Mouse (Mus musculus): Measurements from ENCODE around the gene Sapcd1. TPM values are rescaled to one million over a fixed set of nuclear protein-coding genes. Genes with fewer than 3 reads are reported as not detected.
"Not testable (repeated sequence)": the region's sequence is repeated elsewhere in the genome, so short reads cannot be mapped to it uniquely, and the experiment has no call there.

Sapcd1 gene
- polyA plus RNA-seq, 1 experiment from 2014 or later: 3.0 TPM

DNA sequence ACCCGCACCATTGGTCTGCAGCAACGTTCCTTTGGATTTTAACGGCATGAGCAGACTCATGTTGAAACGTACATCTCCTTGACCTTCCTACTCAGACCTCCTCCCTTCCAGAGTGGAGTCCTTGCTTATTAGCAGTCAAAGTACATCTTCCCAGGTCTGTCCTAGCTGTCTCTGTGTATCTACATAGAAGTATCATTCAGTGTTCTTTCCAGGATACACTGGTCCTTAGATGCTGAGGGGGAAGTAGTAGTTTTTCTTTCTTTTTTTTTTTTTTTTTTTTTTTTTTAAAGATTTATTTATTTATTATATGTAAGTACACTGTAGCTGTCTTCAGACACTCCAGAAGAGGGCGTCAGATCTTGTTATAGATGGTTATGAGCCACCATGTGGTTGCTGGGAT, 21.9 kb downstream of the Sapcd1 start:
- H3K9ac ChIP-seq (ENCODE audit: low read length); H3K4me2 ChIP-seq (ENCODE audit: low read depth, low read length); H3K9me3 ChIP-seq (replicated peaks; ENCODE audit: control insufficient read depth, low read length); H3K4me3 ChIP-seq (ENCODE audit: low read length); ATAC-seq (replicated peaks; ENCODE audit: extremely low read depth, insufficient read depth, low FRiP score); H3K27me3 ChIP-seq (ENCODE audit: control insufficient read depth, insufficient read depth, low read length); H3K27ac ChIP-seq (ENCODE audit: low read length): not testable (repeated sequence)
- WGBS: 98% methylated on average over 4 of the region's 5 CpGs
- Histone ChIP-seq H3K36me3 (ENCODE audit: control insufficient read depth, insufficient read depth) (peaks cover 38% of the 10 kb centered on the region), H3K4me1 (ENCODE audit: control insufficient read depth, insufficient read depth, low read length) (peaks cover 19% of the 10 kb centered on the region)

DNA sequence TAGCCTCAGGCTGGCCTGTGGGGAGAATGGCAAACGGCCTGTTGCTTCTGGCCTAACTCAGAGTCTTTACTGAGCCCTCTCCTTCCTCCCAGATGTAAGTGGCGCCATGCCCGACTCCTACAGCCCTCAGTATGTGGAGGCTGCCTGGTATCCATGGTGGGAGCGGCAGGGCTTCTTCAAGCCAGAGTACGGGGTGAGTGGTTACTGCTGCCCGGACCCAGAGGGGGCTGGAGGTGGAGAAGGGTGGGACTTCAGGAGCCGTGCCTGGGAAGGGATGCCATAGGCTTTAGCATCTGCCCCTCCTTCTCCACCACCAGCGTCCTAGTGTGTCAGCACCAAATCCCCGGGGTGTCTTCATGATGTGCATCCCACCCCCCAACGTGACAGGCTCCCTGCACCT, 22.7 kb downstream of the Sapcd1 start:
- peaks cover 32% of the 10 kb centered on the region for H3K36me3 ChIP-seq (ENCODE audit: control insufficient read depth, insufficient read depth)
- no peak overlapping the region for H3K27ac ChIP-seq (ENCODE audit: low read length)
- WGBS: 89% methylated on average over 10 of the region's 10 CpGs
- H3K27me3 ChIP-seq (ENCODE audit: control insufficient read depth, insufficient read depth, low read length): no peaks in the 10 kb centered on the region
- no peak overlapping the region for H3K4me2 ChIP-seq (ENCODE audit: low read depth, low read length)
- no peak overlapping the region for H3K9ac ChIP-seq (ENCODE audit: low read length)
- no peak for ATAC-seq (replicated peaks; ENCODE audit: extremely low read depth, insufficient read depth, low FRiP score)
- no peak overlapping the region for H3K4me3 ChIP-seq (ENCODE audit: low read length)
- H3K4me1 ChIP-seq (ENCODE audit: control insufficient read depth, insufficient read depth, low read length): peaks cover 19% of the 10 kb centered on the region
- no peaks in the 10 kb centered on the region for H3K9me3 ChIP-seq (replicated peaks; ENCODE audit: control insufficient read depth, low read length)

DNA sequence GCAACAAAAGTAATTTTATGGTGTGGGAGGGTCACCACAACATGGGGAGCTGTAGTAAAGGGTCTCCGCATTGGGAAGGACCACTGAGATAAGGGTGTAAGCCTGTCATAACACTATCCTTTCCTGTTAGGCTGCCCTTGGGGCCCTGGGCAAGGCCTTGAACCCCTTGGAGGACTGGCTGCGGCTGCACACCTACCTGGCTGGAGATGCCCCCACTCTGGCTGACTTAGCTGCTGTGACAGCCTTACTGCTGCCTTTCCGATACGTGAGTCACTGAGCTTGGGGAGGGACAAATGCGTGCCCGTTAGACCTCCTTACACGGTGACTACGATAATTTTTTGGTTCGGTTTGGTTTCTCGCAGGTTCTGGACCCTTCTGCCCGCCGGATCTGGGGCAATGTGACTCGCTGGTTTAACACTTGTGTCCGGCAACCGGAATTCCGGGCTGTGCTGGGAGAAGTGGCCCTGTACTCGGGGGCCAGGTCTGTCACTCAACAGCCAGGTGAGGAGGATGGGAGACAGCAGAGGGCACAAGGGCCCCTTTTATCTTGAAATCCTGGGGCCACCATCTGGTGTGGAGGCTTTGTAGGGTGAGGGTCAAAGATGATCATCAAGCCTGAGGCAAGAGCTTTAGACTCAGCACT, 23.6 kb downstream of the Sapcd1 start:
- H3K36me3 ChIP-seq (ENCODE audit: control insufficient read depth, insufficient read depth): peaks cover 28% of the 10 kb centered on the region
- 92% methylated on average over 17 of the region's 17 CpGs for WGBS
- no peak for ATAC-seq (replicated peaks; ENCODE audit: extremely low read depth, insufficient read depth, low FRiP score)
- H3K4me3 ChIP-seq (ENCODE audit: low read length): no peak overlapping the region
- no peak overlapping the region for H3K27ac ChIP-seq (ENCODE audit: low read length)
- H3K9me3 ChIP-seq (replicated peaks; ENCODE audit: control insufficient read depth, low read length): no peaks in the 10 kb centered on the region
- no peak overlapping the region for H3K4me2 ChIP-seq (ENCODE audit: low read depth, low read length)
- no peak overlapping the region for H3K9ac ChIP-seq (ENCODE audit: low read length)
- H3K27me3 ChIP-seq (ENCODE audit: control insufficient read depth, insufficient read depth, low read length): no peaks in the 10 kb centered on the region
- H3K4me1 ChIP-seq (ENCODE audit: control insufficient read depth, insufficient read depth, low read length): peaks cover 28% of the 10 kb centered on the region

DNA sequence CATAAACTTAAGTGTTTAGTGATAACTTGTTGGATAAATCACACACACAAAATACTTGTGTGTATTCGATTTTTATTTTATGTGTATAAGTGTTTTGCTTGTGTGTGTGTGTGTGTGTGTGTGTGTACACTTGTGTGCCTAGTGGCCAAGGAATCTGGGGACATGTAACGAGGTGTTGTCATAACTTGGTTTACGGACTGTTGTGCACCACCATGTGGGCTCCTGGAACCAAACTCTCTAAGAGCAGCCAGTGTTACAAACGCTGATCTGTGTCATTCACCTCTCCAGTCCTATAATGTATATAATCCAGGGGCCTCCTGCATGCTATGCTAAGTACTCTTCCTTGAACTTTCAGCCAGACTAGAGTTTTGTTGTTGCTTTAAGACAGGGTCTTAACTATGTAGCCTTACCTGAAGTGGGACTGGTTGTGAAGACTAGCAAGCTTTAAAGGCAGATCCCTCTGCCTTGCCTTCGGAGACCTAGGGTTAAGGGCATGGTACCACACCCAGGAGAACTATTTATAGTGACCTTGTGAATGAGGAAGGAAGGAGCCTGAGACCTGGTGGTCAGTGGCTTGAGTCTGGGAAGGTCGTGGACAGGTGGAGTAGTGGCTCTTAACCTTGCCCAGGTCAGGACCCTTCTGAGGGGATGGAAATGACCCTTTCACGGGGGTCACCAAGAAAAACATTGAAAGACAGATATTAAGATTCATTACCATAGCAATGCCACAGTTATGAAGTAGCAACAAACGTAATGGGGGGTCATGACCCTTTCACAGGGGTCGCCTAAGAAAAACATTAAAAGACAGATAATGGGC, 24.6 kb downstream of the Sapcd1 start:
- Histone ChIP-seq H3K27me3 (ENCODE audit: control insufficient read depth, insufficient read depth, low read length) (no peaks in the 10 kb centered on the region), H3K4me3 (ENCODE audit: low read length) (no peak overlapping the region), H3K4me1 (ENCODE audit: control insufficient read depth, insufficient read depth, low read length) (peaks cover 35% of the 10 kb centered on the region), H3K9ac (ENCODE audit: low read length) (0 out of 2 replicates have a peak overlapping the region, but pooled peaks have one; percentile 8), H3K9me3 (replicated peaks; ENCODE audit: control insufficient read depth, low read length) (no peaks in the 10 kb centered on the region), H3K4me2 (ENCODE audit: low read depth, low read length) (peak overlapping the region; percentile 99; the same call in 1 of the 2 replicates), H3K36me3 (ENCODE audit: control insufficient read depth, insufficient read depth) (peaks cover 35% of the 10 kb centered on the region), H3K27ac (ENCODE audit: low read length) (no peak overlapping the region)
- WGBS: 61% methylated on average over 9 of the region's 9 CpGs
- ATAC-seq (replicated peaks; ENCODE audit: extremely low read depth, insufficient read depth, low FRiP score): no peak

DNA sequence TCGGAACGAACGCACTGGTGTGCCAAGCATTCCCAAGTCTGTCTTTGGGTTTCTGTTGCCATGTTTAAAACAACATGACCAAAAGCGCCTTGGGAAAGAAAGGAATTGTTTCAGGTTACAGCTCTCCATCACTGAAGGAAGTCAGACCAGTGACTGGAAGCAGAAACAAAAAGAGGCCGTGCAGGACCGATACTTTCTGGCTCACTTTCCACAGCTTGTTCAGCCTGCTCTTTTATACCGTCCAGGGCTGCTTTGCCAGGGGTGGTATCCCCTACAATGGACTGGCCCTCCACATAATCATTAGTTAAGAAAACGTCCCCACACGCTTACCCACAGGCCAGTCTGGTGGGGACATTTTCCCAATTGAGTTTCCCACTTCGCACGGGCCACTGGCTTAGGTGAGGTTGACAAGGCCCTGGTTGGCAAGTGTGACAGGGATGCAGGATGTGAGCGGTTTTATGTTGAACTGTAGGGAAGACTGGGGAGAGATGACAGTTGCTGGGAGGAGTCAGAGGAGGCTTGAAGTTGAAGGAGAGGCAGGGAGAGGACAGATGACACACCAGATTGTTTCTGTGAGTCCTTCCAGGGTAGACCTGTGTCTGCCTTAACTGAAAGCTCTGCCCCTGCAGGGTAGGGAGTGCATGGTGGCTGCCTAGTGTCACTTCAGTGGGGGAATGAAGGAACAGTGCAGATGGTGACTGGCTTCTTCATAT, 25.5 kb downstream of the Sapcd1 start:
- 6% methylated on average over 12 of the region's 12 CpGs for WGBS
- Histone ChIP-seq H3K4me1 (ENCODE audit: control insufficient read depth, insufficient read depth, low read length) (peaks cover 38% of the 10 kb centered on the region), H3K9ac (ENCODE audit: low read length) (peak overlapping the region; percentile 96), H3K4me2 (ENCODE audit: low read depth, low read length) (peak overlapping the region; percentile 99), H3K9me3 (replicated peaks; ENCODE audit: control insufficient read depth, low read length) (no peaks in the 10 kb centered on the region), H3K27me3 (ENCODE audit: control insufficient read depth, insufficient read depth, low read length) (no peaks in the 10 kb centered on the region), H3K36me3 (ENCODE audit: control insufficient read depth, insufficient read depth) (peaks cover 36% of the 10 kb centered on the region), H3K4me3 (ENCODE audit: low read length) (peak overlapping the region; percentile 90), H3K27ac (ENCODE audit: low read length) (peak overlapping the region; percentile 98)
- no peak for ATAC-seq (replicated peaks; ENCODE audit: extremely low read depth, insufficient read depth, low FRiP score)

DNA sequence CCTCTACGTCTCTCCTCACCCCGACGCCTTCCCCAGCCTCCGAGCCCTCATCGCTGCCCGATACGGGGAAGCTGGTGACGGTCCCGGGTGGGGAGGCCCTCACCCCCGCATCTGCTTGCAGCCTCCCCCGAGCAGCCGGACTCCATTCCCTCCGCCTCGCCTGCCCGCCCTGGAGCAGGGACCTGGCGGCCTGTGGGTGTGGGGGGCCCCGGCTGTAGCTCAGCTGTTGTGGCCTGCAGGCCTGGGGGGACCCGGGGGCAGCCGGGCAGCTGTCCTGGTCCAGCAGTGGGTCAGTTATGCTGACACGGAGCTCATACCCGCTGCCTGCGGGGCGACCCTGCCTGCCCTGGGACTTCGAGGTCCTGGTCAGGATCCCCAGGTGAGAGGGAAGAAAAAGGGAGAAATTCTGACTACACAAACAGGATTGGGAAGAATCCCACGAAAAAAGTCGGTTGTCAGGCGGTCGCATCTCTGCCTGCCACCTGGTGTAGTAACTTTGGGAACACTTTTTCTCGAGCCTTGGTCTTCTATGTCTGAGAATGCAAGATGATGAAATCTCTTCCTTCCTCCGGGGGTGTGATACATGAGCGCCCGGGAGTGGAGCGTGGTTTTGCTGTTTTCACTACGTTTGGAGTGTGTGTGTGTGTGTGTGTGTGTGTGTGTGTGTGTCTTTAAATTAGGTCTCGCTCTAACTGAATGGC, 26.2 kb downstream of the Sapcd1 start:
- H3K9me3 ChIP-seq (replicated peaks; ENCODE audit: control insufficient read depth, low read length): no peaks in the 10 kb centered on the region
- H3K4me1 ChIP-seq (ENCODE audit: control insufficient read depth, insufficient read depth, low read length): peaks cover 38% of the 10 kb centered on the region
- peak overlapping the region; percentile 96 for H3K9ac ChIP-seq (ENCODE audit: low read length)
- ATAC-seq (replicated peaks; ENCODE audit: extremely low read depth, insufficient read depth, low FRiP score): no peak
- H3K4me2 ChIP-seq (ENCODE audit: low read depth, low read length): peak overlapping the region; percentile 99
- peaks cover 30% of the 10 kb centered on the region for H3K36me3 ChIP-seq (ENCODE audit: control insufficient read depth, insufficient read depth)
- no peaks in the 10 kb centered on the region for H3K27me3 ChIP-seq (ENCODE audit: control insufficient read depth, insufficient read depth, low read length)
- H3K4me3 ChIP-seq (ENCODE audit: low read length): peak overlapping the region; percentile 90
- under 1% methylated on average over 35 of the region's 35 CpGs for WGBS
- H3K27ac ChIP-seq (ENCODE audit: low read length): peak overlapping the region; percentile 98

DNA sequence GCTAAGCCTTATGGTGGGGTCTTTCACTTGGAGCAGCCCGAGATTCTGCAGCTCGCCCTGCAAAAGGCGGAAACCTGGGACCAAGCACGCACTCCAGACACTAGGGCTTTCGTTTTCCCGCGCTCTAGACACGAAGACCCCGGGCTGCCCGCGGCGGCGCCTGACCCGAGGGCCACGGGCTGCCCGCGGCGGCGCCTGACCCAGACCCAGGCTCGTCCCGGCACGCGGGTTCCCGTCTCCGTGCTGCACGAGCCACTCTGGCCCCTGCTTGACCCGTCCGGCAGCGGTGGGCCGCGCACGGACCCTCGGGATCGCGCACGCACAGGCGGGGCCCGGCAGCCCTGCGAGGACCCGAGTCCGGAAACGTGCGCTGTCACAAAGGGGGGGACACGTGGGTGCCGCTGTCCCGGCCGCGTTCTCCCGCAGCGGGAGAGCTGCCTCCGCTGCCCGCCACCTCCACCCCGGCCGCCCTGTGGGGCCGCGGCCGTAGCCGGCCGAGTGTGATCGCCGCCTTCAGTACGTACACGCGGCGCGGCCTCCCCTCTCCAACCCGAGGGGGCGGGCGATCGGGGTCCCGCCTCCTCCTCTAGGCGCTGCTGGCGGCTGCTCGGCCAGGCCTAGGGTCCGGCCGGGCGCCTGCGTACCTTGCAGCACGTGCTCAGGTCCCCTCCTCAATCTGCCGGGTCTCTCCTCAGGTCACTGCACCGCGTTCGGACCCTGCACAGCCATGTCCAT, 26.9 kb downstream of the Sapcd1 start, which contains the start of gene Vars:
Gene Vars, plus strand, starts transcription at position 271 of the 735 bp plus-strand sequence.
- WGBS: 0% methylated on average over 73 of the region's 83 CpGs
- peak within 1 kb of the TSS; percentile 99 for H3K4me2 ChIP-seq (ENCODE audit: low read depth, low read length)
- ATAC-seq (replicated peaks; ENCODE audit: extremely low read depth, insufficient read depth, low FRiP score): peak; percentile 89
- peak within 1 kb of the TSS; percentile 96 for H3K9ac ChIP-seq (ENCODE audit: low read length)
- peaks cover 27% of the 10 kb centered on the region for H3K36me3 ChIP-seq (ENCODE audit: control insufficient read depth, insufficient read depth)
- H3K4me3 ChIP-seq (ENCODE audit: low read length): peak within 1 kb of the TSS; percentile 90
- no peaks in the 10 kb centered on the region for H3K27me3 ChIP-seq (ENCODE audit: control insufficient read depth, insufficient read depth, low read length)
- peaks cover 38% of the 10 kb centered on the region for H3K4me1 ChIP-seq (ENCODE audit: control insufficient read depth, insufficient read depth, low read length)
- no peaks in the 10 kb centered on the region for H3K9me3 ChIP-seq (replicated peaks; ENCODE audit: control insufficient read depth, low read length)
- peak within 1 kb of the TSS; percentile 98 for H3K27ac ChIP-seq (ENCODE audit: low read length)

All from heart, embryonic 16.5 days (tissue).